Mouse (Mus musculus): Measurements from ENCODE around the gene Clpx.

DNA sequence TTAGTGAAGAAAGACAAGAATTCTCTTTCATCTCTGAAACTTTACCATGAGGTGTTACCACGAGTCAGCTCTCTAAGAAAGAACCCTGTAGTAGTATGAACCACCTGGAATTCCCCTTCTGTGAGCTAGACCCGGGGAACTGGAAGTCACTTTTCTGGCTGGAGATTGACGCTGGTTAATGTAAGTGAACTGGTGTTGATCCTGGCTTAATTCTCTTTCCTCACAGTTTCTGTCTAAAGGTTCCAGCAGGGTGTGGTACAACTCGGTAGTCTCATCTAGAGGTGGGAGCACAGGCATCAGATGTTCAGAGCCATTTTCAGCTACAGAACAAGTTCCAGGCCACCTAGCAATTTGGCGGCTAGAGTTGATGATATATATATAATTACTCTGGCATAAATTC lies 941 bp upstream of the Clpx start:
- TF ChIP-seq CTCF (IDR thresholded peaks at IDR 0.05; ENCODE audit: low read depth) (no peak), EP300 (optimal IDR thresholded peaks at IDR 0.05) (no peak)

Measured in stomach, postnatal 0 days (tissue).